Mouse (Mus musculus): ENCODE data around the gene Olfr1404.
"Not testable (repeated sequence)": the region's sequence is repeated elsewhere in the genome, so short reads cannot be mapped to it uniquely, and the experiment has no call there.

Olfr1404 gene

DNA sequence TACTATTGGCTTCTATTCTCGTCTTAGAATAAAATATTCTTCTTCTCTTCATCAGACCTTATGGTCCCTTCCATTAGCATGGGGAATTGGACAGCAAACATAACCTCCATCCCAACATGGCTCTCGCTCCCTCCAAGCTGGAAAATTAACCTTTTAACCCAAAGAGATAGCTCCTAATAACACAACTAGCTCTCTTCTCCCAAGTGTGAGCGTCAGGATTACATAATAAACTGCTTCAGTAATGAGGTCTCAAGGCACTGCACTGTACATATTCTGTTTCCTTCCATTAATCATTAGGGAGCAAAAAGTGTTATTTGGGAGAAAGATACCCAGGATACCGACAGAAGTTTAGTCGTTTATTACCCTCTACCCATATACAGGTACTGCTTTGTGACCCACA lies at the start of gene Olfr1404:
Gene Olfr1404 (plus strand): TSS at position 301 of the 400 bp plus-strand sequence.
- no peak for DNase-seq

DNA sequence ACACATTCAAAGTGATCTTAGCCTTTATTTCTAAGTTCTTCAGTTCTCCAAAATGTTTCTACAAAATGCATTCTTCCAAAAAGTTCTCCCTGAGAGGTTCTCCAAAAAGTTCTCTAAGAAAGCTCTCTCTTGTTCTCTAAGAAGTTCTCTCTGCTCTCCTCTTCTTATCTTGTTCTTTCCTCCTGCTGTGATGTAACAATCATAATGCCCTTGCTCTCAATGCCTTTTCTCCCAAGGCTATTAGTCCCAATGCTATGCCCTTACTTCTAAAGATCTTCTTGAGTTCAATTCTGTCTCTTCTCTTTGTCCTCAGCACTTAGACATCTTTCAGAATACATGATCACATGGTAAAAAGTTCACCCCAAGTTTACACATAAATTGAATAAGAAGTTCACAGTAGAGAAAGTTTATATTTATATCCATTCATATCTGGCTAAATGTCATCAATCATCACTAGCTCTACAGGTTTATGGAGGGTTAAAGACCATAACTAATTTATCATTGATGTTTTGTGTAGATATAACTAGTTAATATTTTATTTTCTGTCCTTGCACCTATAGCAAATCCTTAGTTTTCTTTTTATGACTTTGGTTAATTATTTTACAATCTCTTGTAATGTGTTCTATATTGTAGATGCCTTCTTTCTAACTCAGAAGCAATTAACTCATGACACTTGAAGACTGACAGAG lies 37.9 kb upstream of the Olfr1404 start:
- no peak for DNase-seq

DNA sequence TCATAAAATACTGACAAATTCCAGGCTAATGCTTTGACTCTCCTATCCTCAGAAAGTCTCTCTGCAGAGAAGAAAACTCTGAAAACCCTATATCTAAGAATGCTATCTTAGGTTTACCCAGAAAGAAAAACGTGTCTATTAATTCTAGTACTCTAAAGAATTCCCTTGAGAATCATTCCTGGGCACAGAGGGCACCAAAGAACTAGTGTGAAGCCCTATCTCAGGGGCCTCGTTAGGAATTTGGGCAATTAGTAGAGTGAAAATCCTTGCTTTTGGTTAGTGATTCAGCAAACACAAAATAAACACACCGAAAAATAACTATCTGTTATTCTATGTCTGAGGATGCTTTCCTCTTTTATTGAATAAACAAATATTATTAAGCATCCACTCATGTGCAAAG lies 21.7 kb upstream of the Olfr1404 start, which contains the start of gene Olfr1406:
Gene Olfr1406 (minus strand): TSS at position 101 of the 400 bp plus-strand sequence.
- no peak for DNase-seq

DNA sequence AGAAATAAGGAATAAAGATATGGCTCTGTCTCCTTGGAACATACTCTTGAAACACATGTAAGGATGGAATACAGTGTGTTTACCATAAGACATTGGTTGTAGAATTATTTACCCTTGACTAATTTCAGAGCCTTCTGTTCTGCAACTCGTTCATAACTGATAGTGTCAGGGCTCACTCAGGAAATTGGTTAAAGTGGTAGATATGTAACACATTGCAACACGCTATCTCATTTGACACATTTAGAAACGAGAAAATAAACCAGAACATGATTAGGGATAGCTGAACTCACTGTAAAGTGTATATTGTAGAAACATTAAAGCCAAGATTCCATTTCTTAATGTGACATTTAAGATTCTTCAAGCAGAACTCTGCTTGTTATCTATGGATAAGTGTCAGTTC lies 20.1 kb upstream of the Olfr1404 start:
- DNase-seq = no peak

DNA sequence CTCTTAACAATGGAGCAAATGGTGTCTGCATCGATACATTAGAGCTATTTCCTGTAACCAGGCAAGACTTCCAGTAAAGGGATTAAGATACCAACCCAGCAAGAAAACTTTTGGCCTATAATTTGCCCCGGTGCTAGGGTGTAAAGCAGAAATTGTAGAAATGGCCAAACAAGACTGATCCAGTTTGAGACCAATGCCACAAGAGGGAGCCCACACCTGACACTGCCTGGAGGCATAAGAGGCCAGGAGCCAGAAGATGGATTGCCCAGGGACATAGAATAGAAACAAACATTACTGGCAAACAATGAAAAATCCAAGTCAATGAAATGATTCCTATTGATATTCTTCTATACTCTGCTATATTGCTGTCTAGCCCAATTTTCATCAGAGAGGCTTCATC lies 15.8 kb upstream of the Olfr1404 start:
- no peak for DNase-seq

DNA sequence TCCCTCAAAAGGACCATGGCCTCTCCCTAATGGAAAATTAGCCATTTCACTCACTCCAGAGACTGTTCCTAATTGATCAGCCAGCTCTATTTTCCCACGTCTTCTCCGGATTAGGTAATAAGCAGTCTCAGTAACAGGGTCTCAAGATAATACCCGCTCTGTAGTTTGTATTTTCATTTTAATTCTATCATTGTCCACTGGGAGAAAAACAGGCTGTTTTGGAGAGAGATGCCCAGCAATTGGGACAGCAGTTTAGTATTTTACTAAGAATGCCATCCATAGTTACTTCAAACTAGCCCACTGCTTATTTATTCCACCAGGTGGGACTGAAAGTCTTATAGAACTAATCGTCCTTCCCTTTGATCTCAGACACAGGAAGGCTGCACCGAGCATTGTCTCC lies 14.7 kb upstream of the Olfr1404 start, which contains the start of gene Olfr218:
Gene Olfr218 (plus strand): TSS at position 301 of the 400 bp plus-strand sequence.
- DNase-seq = no peak

DNA sequence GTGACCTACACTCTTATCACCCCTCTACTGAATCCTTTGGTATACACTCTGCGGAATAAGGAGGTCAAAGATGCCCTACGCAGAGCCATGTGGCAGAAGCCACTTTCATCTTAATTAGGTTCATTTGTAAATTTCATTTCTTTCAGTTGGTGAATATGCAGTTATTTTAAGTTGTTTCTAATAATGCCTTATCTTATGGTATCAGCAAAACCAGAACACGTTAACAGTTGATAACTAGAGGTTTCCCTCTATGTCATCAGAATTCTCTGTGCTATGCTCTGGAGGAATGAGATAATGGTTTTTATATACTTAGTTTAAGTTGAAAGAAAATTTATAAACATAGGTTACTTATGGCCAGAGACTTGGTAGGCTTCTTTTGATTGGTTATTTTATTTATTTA lies 4.3 kb downstream of the Olfr1404 start:
- no peak for DNase-seq

DNA sequence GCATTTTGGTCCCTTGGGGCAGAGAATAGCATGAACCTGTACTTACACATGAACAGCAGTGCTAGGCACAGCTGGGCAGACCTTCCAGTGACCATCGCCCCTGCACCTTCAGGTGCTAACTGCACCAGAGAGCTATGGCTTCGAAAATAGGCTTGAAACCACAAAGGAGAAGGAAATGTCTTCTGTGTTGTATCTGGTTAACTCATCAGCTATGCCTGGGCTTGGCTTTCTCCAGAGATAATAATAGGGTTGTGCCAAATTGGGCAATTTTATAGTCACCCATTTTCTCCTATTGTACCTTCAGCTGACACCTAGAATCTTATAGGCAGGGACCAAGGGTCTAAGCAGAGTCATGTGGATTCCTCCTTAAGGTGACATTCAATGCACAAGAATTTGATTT lies 14.9 kb downstream of the Olfr1404 start, which contains the start of gene Fcer1a:
Gene Fcer1a (minus strand): TSS at position 134 of the 400 bp plus-strand sequence.
- DNase-seq = no peak

DNA sequence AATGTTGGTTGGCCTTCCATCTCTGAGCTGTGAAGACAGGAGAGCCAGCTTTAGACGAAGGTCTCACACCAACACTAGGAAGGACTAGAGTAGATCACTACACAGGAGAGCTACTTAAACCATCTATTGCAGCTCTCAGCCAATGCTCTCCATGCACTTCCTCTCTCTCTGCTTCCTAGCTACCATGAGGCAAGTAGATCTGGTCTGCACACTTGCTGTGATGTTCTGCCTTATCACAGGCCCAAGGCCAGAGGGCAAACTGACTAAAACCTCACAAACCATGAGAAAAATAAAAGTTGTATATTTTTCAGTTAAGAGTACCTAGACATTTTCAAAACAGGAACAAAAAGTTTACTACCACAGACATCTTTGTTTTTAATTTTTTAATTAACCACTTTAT lies 24.8 kb downstream of the Olfr1404 start:
- not testable (repeated sequence) for DNase-seq

DNA sequence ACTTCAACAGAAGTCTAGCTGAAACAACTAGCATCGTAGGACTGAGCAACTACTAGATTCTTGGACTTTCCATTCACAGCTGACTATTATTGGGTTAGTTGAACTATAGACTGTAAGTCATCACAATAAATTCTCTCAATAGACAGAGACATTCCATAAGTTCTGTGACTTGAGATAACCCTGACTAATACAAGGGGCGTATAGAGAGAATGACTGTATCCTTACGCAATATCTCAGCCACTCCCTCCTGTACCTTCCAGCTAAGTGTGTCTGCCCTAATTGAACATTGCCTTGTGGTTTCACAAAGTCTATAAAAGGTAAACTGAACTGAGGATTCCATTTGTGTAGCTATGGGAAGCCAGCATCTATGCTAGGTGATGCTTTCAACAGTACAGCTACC lies 37.7 kb downstream of the Olfr1404 start:
- no peak for DNase-seq

DNA sequence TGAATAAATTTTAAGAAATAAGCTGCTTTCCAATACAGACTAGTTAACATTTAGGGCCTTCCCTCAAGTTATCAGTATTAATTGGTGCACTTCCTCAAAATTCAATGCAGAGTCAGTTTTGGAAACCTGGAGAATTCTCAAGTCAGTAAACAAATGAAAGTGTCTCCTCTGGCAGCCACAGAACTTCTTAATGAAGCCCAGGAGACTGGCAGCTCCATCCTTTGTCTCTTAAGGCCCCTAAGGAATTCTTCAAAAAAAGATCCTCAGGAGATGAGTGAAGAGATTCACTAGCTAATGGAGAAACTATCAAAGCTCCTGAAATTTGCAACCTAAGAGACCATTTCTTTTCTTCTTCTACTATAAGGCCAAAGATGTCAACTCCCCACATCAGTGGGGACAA lies 53.5 kb downstream of the Olfr1404 start, which contains the start of gene Olfr418:
Gene Olfr418 (plus strand): TSS at position 301 of the 400 bp plus-strand sequence.
- DNase-seq = no peak

Data from B cell, adult 2 months (primary cell).